ENCODE assay signal across 29 mouse cellular contexts in the genomic region with DNA sequence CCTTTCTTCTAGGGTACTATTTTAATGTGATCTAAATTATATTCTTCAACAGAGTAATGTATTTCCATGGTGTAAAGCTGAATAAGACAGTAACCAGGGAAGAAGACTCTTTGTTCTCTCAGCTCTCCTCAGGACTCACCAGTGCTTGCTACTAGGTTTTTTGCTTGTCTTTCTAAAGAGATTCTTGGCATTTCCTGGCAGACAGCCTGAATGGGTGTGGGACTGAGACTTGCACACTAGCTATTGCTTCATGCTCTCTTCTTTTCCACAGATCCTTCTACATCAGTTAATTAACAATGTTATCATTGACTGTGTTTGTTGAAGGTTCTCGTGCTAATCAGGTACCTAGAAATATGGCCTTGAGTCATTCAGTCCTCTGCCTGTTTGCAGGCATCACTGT. TPM values are rescaled to one million over a fixed set of nuclear protein-coding genes. Genes with fewer than 3 reads are reported as not detected.
DNase-seq lines count a peak whose midpoint lies in the region; ATAC-seq and TF ChIP-seq lines count a peak whose summit lies in the region.
"Had no signal": no experiment of that assay in that cellular context is flagged by ENCODE, and none has a peak within 500 bp of the region (broad histone marks: within the 10 kb centered on the region; RNA-seq: fewer than 3 reads in every experiment).

No protein-coding gene starts in this region.

- peak; percentile 60 for DNase-seq in heart, adult 11 months
- DNase-seq in Muller cell, postnatal 12 days (ENCODE audit: inconsistent ontology term), result peak; percentile 71
- DNase-seq in brain, embryonic 14.5 days (ENCODE audit: low read depth), result peak; percentile 15
- DNase-seq in lung, postnatal 25 days (ENCODE audit: low spot score), result peak; percentile 48
- DNase-seq in retina, embryonic 14.5 days (ENCODE audit: low spot score), result no peak
- no peak for DNase-seq in heart, postnatal 4 days
- no peak for DNase-seq in heart, embryonic 10.5 days (ENCODE audit: low spot score)
- DNase-seq: adrenal gland, postnatal 14 days; B cell, adult 2 months; cerebellum, adult 9-11 months; gastrocnemius, postnatal 10 days; kidney, adult 11 months; liver, embryonic 13.5 days; right cerebral cortex, postnatal 14 days; thymus, postnatal 25 days had no signal

- no peaks in the 10 kb centered on the region for H3K27me3 ChIP-seq in heart, embryonic 12.5 days (replicated peaks)
- H3K27me3 ChIP-seq in heart, embryonic 10.5 days (ENCODE audit: insufficient read depth, poor library complexity, severe bottlenecking), result no peaks in the 10 kb centered on the region
- H3K27me3 ChIP-seq: CH12.LX; embryonic facial prominence, embryonic 12.5 days; forebrain, embryonic 12.5 days; hindbrain, embryonic 13.5 days; liver, embryonic 13.5 days; neural tube, embryonic 15.5 days had no signal

- no peak for TF ChIP-seq CTCF in brain, embryonic 14.5 days (IDR thresholded peaks at IDR 0.05; ENCODE audit: borderline replicate concordance, extremely low read depth, insufficient read depth, insufficient read length)

- H3K9me3 ChIP-seq in heart, embryonic 12.5 days (replicated peaks), result no peaks in the 10 kb centered on the region
- H3K9me3 ChIP-seq in heart, embryonic 10.5 days, result no peaks in the 10 kb centered on the region
- H3K9me3 ChIP-seq: embryonic facial prominence, embryonic 12.5 days; forebrain, embryonic 12.5 days; G1E; hindbrain, embryonic 13.5 days; liver, embryonic 13.5 days; midbrain, embryonic 10.5 days; neural tube, embryonic 15.5 days had no signal

- no peak for ATAC-seq in heart, embryonic 12.5 days (ENCODE audit: insufficient number of reproducible peaks, low FRiP score)
- ATAC-seq: midbrain, embryonic 16.5 days had no signal

- H3K9ac ChIP-seq in heart, embryonic 12.5 days, result no peak overlapping the region
- H3K9ac ChIP-seq: embryonic facial prominence, embryonic 12.5 days; forebrain, embryonic 12.5 days; hindbrain, embryonic 13.5 days; liver, embryonic 13.5 days; neural tube, embryonic 15.5 days had no signal

- H3K4me3 ChIP-seq in heart, embryonic 12.5 days, result no peak overlapping the region
- H3K4me3 ChIP-seq in heart, embryonic 10.5 days, result no peak overlapping the region
- H3K4me3 ChIP-seq: embryonic facial prominence, embryonic 12.5 days; erythroblast, embryonic 14.5 days; forebrain, embryonic 12.5 days; hindbrain, embryonic 13.5 days; left cerebral cortex, adult 2 months; liver, embryonic 13.5 days; midbrain, embryonic 10.5 days; neural tube, embryonic 15.5 days had no signal

- peaks cover 20% of the 10 kb centered on the region for H3K36me3 ChIP-seq in heart, embryonic 12.5 days
- H3K36me3 ChIP-seq in heart, embryonic 10.5 days, result peaks cover 29% of the 10 kb centered on the region

- 54% methylated on average over 1 of the region's 1 CpGs for WGBS in heart, embryonic 12.5 days
- 73% methylated on average over 1 of the region's 1 CpGs for WGBS in heart, embryonic 10.5 days

- H3K4me1 ChIP-seq in heart, embryonic 12.5 days (replicated peaks), result no peaks in the 10 kb centered on the region; the same call in 1 of the 2 replicates
- H3K4me1 ChIP-seq in heart, embryonic 10.5 days, result no peaks in the 10 kb centered on the region
- H3K4me1 ChIP-seq: embryonic facial prominence, embryonic 12.5 days; forebrain, embryonic 12.5 days; hindbrain, embryonic 13.5 days; liver, embryonic 13.5 days; midbrain, embryonic 10.5 days; neural tube, embryonic 15.5 days had no signal

- H3K4me2 ChIP-seq in heart, embryonic 12.5 days, result no peak overlapping the region
- H3K4me2 ChIP-seq: embryonic facial prominence, embryonic 12.5 days; forebrain, embryonic 12.5 days; hindbrain, embryonic 13.5 days; liver, embryonic 13.5 days; neural tube, embryonic 15.5 days had no signal

- no peak for TF ChIP-seq POLR2A in brain, embryonic 14.5 days (IDR thresholded peaks at IDR 0.05; ENCODE audit: borderline replicate concordance, extremely low read depth, insufficient read depth, insufficient read length, poor library complexity, severe bottlenecking)

- H3K27ac ChIP-seq in heart, embryonic 12.5 days (ENCODE audit: poor library complexity, severe bottlenecking), result no peak overlapping the region
- H3K27ac ChIP-seq in heart, embryonic 10.5 days, result no peak overlapping the region
- H3K27ac ChIP-seq: embryonic facial prominence, embryonic 12.5 days; forebrain, embryonic 12.5 days; hindbrain, embryonic 13.5 days; kidney, postnatal 0 days; left cerebral cortex, adult 2 months; liver, embryonic 13.5 days; macrophage; midbrain, embryonic 10.5 days; neural tube, embryonic 15.5 days; stomach, postnatal 0 days had no signal

RNA-seq across cellular contexts. Expression of a gene that starts 29.8 kb away (rescaled TPM):
- polyA plus RNA-seq in heart, embryonic 12.5 days (2016; fragmentation: Nextera tagmentation; extraction: Ambion mirVana), result 13.6 and 15.2 TPM in 2 replicates
- polyA plus RNA-seq in brain, embryonic 14.5 days (2012; rRNA removed), result 19.7 and 22.2 TPM in 2 replicates
- 10 to 100 TPM; 16.8 to 17.9 TPM for total RNA-seq in heart, postnatal 4 days (2021)
- polyA plus RNA-seq in heart, embryonic 10.5 days (2016; fragmentation: Nextera tagmentation; extraction: Ambion mirVana), result 14.9 and 18.1 TPM in 2 replicates

RNA-seq across cellular contexts. Expression of a gene that starts 29.9 kb away (rescaled TPM):
- polyA plus RNA-seq in heart, embryonic 12.5 days (2016; fragmentation: Nextera tagmentation; extraction: Ambion mirVana), result 80.6 and 81.3 TPM in 2 replicates
- polyA plus RNA-seq in brain, embryonic 14.5 days (2012; rRNA removed), result 53.8 and 71.7 TPM in 2 replicates
- 10 to 100 TPM; 15.2 to 19.0 TPM for total RNA-seq in heart, postnatal 4 days (2021)
- 109 and 114 TPM in 2 replicates for polyA plus RNA-seq in heart, embryonic 10.5 days (2016; fragmentation: Nextera tagmentation; extraction: Ambion mirVana)

Comparison
In these comparisons a context has a peak if more than half of its experiments do, and no peak if none do; other contexts are left out.
1. DNase-seq: peak in heart, adult 11 months (single experiment), Muller cell, postnatal 12 days (single experiment), brain, embryonic 14.5 days (single experiment) and lung, postnatal 25 days (single experiment); none in retina, embryonic 14.5 days (single experiment), heart, postnatal 4 days (single experiment) and heart, embryonic 10.5 days (single experiment).